Mouse (Mus musculus) liver, embryonic 12.5 days (tissue): ENCODE measurements around the gene Axin1. TPM values are rescaled to one million over a fixed set of nuclear protein-coding genes. Genes with fewer than 3 reads are reported as not detected.

Experiments used
- ATAC-seq: fragments of 200-750 bp; cut with Nextera tagmentation; 2 replicates; pipeline ENCODE4 v1.8.0; 2017; ENCODE audit warnings: moderate number of reproducible peaks, mild to moderate bottlenecking, moderate library complexity
- H3K27ac ChIP-seq: fragments of 300-500 bp; sonication (generic); 2 replicates; pipeline ENCODE4 v1.5.1; 2016; ENCODE audit warnings: mild to moderate bottlenecking
- H3K27me3 ChIP-seq: fragments of 300-500 bp; sonication (generic); replicated peaks from 2 replicates; pipeline ENCODE4 v1.6.1; 2016; ENCODE audit warnings: mild to moderate bottlenecking, moderate library complexity
- H3K36me3 ChIP-seq: fragments of 300-500 bp; sonication (generic); 2 replicates; pipeline ENCODE4 v1.6.1; 2016; ENCODE audit warnings: mild to moderate bottlenecking, moderate library complexity
- H3K4me1 ChIP-seq: fragments of 300-500 bp; sonication (generic); 2 replicates; pipeline ENCODE4 v1.6.1; 2016
- H3K4me2 ChIP-seq: fragments of 300-500 bp; sonication (generic); 2 replicates; pipeline ENCODE4 v1.6.1; 2016; ENCODE audit warnings: mild to moderate bottlenecking, moderate library complexity
- H3K4me3 ChIP-seq: fragments of 300-500 bp; sonication (generic); 2 replicates; pipeline ENCODE4 v1.5.1; 2016; ENCODE audit warnings: mild to moderate bottlenecking, moderate library complexity
- H3K9ac ChIP-seq: fragments of 300-500 bp; sonication (generic); 2 replicates; pipeline ENCODE4 v1.6.1; 2016; ENCODE audit warnings: mild to moderate bottlenecking, moderate library complexity
- H3K9me3 ChIP-seq: fragments of 300-500 bp; sonication (generic); replicated peaks from 2 replicates; pipeline ENCODE4 v1.6.1; 2016; ENCODE audit warnings: mild to moderate bottlenecking, moderate library complexity
- WGBS: fragments of 180-500 bp; shearing (Covaris S2); methylation state at CpG from one replicate; pipeline ENCODE4 v1.1.7; 2016; ENCODE audit not compliant: insufficient replicate concordance; 5-methylcytosine and 5-hydroxymethylcytosine counted together
- polyA plus RNA-seq: library from polyadenylated mRNA; unstranded; fragments of >200 nt; fragmentation: Nextera tagmentation; extraction: Ambion mirVana; gene quantifications from 2 replicates; pipeline ENCODE4 v1.2.1, GENCODE M21; 2016

The Axin1 gene
- polyA plus RNA-seq, 1 experiment from 2014 or later, result 16.4 TPM

DNA sequence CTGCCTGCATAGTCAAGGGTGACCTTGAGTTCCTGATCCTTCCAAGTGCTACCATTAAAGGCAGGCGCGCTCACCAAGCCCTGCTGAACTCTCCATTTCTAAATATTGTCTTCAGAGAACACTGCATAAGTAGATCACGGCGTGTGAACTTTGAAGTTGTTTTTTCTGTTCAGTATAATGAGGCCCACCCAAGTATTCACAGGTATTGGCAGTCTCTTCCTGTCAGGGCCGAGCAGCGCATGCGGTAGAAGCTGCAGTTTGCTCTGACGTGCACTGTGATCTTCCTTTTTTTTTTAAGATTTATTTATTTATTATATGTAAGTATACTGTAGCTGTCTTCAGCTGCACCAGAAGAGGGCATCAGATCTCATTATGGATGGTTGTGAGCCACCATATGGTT lies 95.9 kb downstream of the Axin1 start:
- no peak overlapping the region for H3K9ac ChIP-seq
- H3K4me2 ChIP-seq, result no peak overlapping the region
- 78% methylated on average over 8 of the region's 8 CpGs for WGBS
- H3K27me3 ChIP-seq, result no peaks in the 10 kb centered on the region
- 0 out of 2 replicates have a peak, but pooled peaks cover 3% of the 10 kb centered on the region for H3K36me3 ChIP-seq
- H3K4me3 ChIP-seq, result no peak overlapping the region
- ATAC-seq, result no peak
- H3K27ac ChIP-seq, result no peak overlapping the region
- peaks cover 37% of the 10 kb centered on the region for H3K4me1 ChIP-seq
- H3K9me3 ChIP-seq, result no peaks in the 10 kb centered on the region

DNA sequence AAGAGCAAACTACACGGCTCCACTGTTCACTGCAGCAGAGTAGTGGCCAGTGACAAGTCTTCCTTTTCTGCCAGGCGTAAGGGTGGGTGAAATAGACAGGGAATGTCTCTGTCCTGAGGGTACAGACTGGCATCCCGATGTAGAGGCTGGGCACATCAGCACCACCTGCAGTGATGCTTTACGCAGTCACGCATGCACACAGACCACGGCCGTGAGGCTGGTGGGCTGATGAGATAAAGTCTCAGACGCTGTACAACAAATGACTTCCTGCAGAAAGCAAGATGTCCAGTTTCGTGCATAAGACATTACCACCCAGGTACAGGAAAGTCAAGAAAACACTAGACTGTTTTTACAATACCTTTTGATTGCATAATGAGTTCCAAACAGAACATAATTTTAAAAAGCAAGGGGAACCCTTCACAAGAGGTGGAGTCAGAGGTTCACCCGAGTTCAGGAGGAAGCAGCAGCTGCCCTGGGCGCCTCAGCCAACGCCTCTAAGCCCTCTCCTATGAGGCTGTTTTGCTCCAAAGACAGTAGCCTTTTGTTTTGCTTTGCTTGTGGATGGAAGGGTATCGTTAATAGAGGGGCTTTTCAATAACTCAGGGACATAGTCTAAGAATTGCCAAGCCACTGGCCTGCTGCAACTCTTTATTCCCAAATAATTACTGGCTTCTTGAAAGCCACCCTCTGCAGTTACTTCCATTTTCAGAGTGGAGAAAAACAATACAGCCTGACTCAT lies 96.8 kb downstream of the Axin1 start:
- no peak overlapping the region for H3K4me3 ChIP-seq
- H3K27me3 ChIP-seq, result no peaks in the 10 kb centered on the region
- ATAC-seq, result no peak
- 41% methylated on average over 13 of the region's 13 CpGs for WGBS
- H3K36me3 ChIP-seq, result 0 out of 2 replicates have a peak, but pooled peaks cover 3% of the 10 kb centered on the region
- no peak overlapping the region for H3K9ac ChIP-seq
- H3K4me2 ChIP-seq, result no peak overlapping the region
- no peak overlapping the region for H3K27ac ChIP-seq
- H3K4me1 ChIP-seq, result peaks cover 46% of the 10 kb centered on the region
- no peaks in the 10 kb centered on the region for H3K9me3 ChIP-seq

DNA sequence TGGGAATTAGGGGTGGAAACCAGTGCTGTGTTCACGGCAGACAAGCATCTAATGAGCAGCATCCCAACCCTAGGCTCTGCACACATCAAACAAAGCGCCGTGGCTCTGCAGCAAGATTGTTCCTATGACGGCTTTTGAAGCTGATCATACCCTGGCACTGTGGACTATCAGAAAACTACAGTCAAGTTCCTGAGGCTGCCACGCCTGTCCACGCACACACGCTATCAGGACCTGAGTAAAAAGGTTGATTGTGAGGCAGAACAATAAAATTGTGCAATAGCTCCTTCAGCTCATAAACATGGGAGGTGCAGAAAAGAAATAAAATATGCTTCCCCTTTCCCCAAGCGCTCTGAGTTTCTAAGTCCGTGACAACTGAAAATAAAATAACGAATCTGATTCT lies 99.2 kb downstream of the Axin1 start:
- Histone ChIP-seq H3K27ac (no peak overlapping the region), H3K9ac (no peak overlapping the region), H3K27me3 (no peaks in the 10 kb centered on the region), H3K9me3 (no peaks in the 10 kb centered on the region), H3K36me3 (0 out of 2 replicates have a peak, but pooled peaks cover 2% of the 10 kb centered on the region), H3K4me1 (peaks cover 67% of the 10 kb centered on the region), H3K4me2 (0 out of 2 replicates have a peak overlapping the region, but pooled peaks have one; percentile 27), H3K4me3 (no peak overlapping the region)
- peak; percentile 40 for ATAC-seq
- 48% methylated on average over 10 of the region's 10 CpGs for WGBS

DNA sequence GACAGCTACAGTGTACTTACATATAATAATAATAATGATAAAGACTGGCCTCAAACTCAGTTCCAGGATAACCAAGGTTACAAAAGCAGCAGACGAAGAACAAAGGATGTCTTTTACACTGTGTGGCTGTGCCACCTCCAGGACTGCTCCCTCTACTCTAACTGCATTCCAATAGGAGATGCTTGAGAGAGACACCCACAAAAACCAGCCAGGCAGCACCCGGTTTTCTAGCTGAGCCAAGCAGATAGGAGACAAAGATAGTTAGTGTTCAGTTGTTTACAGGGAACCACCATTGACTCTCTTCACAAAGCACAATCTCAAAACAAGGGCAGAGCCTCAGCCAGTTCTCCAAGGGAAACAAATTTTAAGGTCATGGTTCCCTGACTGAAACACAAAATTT lies 101.1 kb downstream of the Axin1 start:
- peak overlapping the region; percentile 24 for H3K4me2 ChIP-seq
- ATAC-seq, result no peak

DNA sequence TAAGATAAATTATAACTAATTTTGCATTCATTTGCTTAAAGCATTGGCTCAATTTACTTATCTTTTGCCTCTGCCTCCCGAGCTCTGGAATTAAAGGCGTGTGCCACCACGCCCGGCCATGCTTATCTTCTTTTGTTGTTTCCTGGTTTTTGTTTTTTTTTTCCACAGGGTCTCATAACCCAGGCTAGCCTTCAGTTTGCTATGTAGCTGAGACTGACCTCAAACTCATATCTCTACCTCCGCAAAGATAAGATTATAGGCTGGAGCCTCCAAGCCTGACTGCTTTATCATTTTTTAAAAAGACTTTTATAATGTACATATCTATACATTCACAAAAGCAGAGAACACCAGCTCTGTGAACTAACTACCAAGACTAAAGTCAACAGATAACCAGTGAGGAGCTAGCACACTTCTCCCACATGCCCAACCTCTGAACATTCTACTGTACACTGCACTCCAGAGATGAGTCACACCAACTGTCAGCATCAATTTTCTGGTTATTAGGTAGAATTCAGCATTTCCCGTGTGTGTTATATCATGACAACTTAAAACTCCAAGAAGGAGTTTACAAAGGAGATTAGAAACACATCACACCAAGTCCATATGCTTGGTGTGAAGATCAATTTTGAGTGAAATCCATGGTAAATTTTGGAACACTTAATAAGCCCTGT lies 101.8 kb downstream of the Axin1 start:
- Histone ChIP-seq H3K4me3 (no peak overlapping the region), H3K4me1 (peaks cover 81% of the 10 kb centered on the region), H3K27me3 (no peaks in the 10 kb centered on the region), H3K4me2 (peak overlapping the region; percentile 24), H3K9ac (no peak overlapping the region), H3K9me3 (no peaks in the 10 kb centered on the region), H3K36me3 (no peaks in the 10 kb centered on the region), H3K27ac (peak overlapping the region; percentile 53; the same call in 1 of the 2 replicates)
- 18% methylated on average over 6 of the region's 6 CpGs for WGBS
- no peak for ATAC-seq

More for the DNA sequence above, 101.1 kb downstream of the Axin1 start:
- Histone ChIP-seq H3K36me3 (no peaks in the 10 kb centered on the region), H3K9me3 (no peaks in the 10 kb centered on the region), H3K4me3 (no peak overlapping the region), H3K4me1 (peaks cover 85% of the 10 kb centered on the region), H3K27ac (peak overlapping the region; percentile 53), H3K27me3 (no peaks in the 10 kb centered on the region), H3K9ac (no peak overlapping the region)
- 51% methylated on average over 2 of the region's 2 CpGs for WGBS

DNA sequence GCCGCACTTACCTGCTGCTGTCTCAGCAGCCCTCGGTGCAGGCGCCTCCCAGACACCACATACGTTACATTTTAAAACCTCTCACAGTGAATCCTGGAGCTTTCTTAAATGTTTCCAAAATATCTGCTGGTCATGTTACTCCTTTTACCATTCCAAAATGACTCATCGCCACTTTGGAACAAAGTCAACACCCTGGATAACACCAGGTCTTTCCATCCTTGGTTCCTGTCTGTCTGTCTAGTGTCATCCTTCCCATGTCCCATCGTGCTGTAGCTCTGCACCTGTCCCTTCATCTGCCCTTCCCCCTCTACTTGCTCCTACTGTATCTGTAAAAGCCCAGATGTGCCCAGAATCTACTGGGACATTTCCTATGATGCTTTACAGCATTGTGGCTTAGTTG lies 102.5 kb downstream of the Axin1 start:
- Histone ChIP-seq H3K27me3 (no peaks in the 10 kb centered on the region), H3K4me3 (no peak overlapping the region), H3K9ac (no peak overlapping the region), H3K9me3 (no peaks in the 10 kb centered on the region), H3K36me3 (no peaks in the 10 kb centered on the region), H3K4me1 (peaks cover 73% of the 10 kb centered on the region), H3K27ac (peak overlapping the region; percentile 53), H3K4me2 (0 out of 2 replicates have a peak overlapping the region, but pooled peaks have one; percentile 13)
- ATAC-seq, result no peak
- WGBS, result 61% methylated on average over 6 of the region's 6 CpGs

DNA sequence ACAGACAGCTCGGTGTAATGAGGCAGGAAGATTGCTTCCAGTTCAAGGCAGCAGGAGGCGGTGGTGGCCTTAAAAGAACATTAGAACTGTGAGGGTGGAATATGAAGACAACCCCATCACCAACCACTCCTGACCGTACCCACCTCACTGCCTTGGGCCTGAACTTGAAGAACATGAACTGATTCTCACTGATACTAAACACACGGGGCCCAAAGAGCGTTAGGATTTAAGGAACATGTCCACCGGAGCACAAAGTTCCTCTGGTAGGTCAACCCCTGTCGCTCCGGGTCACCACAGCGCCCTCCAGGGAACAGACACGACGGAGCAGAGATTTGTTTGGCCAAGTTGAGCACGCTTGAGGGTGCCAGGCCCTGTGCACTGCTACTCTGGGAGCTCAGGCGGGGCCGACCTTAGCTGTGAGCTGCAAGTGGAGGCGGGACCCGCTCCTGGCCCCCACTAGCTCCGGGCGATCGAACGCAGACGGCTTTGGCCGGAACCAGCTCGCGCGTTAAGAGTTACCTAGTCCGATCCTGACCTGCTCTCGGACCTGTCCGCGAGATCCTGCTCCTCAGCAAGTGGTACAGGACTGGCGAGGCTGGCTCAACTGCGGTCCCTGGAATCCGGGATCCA lies 105.1 kb downstream of the Axin1 start:
- under 1% methylated on average over 32 of the region's 32 CpGs for WGBS
- no peaks in the 10 kb centered on the region for H3K36me3 ChIP-seq
- peak overlapping the region; percentile 76 for H3K27ac ChIP-seq
- peak overlapping the region; percentile 97 for H3K4me2 ChIP-seq
- H3K4me1 ChIP-seq, result peaks cover 55% of the 10 kb centered on the region
- no peaks in the 10 kb centered on the region for H3K9me3 ChIP-seq
- H3K27me3 ChIP-seq, result 0 out of 2 replicates have a peak, but pooled peaks cover 3% of the 10 kb centered on the region
- peak overlapping the region; percentile 75 for H3K4me3 ChIP-seq
- H3K9ac ChIP-seq, result peak overlapping the region; percentile 70
- peak; percentile 72 for ATAC-seq

DNA sequence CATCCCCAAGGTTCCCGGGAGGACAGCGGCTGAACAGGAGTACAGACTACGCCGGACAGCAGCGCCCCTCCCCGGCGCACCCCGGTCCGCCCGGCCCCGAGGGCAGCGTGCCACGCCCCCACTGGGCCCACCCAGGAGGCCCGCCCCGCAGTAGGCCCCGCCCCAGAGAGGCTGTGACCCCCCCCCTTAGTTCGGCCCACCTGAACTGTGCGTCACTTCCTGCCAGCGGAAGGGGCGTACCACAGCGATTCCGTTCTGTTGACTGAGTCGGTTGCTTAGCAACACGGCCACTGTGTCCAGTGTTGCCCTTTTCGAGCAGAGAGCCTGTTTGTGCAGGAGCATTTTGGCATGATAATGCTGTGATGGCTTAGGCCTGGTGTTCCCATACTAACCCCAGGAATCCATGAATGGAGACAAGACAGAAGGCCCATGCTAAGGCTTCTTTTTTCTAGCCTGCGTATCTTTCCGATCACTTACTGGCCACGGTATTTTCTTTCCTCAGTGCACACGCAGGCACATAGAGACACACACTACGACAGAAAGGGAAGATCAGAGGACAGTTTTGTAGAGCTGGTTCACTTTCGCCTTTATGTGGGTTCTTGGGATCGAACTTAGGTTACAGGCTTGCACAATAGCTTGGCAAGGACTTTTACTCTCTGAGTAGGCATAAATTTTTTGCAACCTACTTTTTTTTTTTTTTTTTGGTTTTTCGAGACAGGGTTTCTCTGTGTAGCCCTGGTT lies 105.8 kb downstream of the Axin1 start, which contains the start of gene Fam234a:
TSS of gene Fam234a (minus strand) at position 142 of the 741 bp plus-strand sequence.
- peak within 1 kb of the TSS; percentile 70 for H3K9ac ChIP-seq
- H3K36me3 ChIP-seq, result no peaks in the 10 kb centered on the region
- peak within 1 kb of the TSS; percentile 97 for H3K4me2 ChIP-seq
- H3K9me3 ChIP-seq, result no peaks in the 10 kb centered on the region
- H3K4me1 ChIP-seq, result peaks cover 49% of the 10 kb centered on the region
- peak; percentile 94 for ATAC-seq
- 5% methylated on average over 33 of the region's 33 CpGs for WGBS
- H3K27me3 ChIP-seq, result 0 out of 2 replicates have a peak, but pooled peaks cover 3% of the 10 kb centered on the region
- H3K4me3 ChIP-seq, result peak within 1 kb of the TSS; percentile 75
- H3K27ac ChIP-seq, result peak within 1 kb of the TSS; percentile 76

Other genes with a start within 250 kb of the Axin1 start
- gene Rab40c, start 219.0 kb upstream of the Axin1 start, polyA plus RNA-seq, result 9.9 and 11.8 TPM in 2 replicates
- 161 and 171 TPM in 2 replicates for gene Pigq, start 193.8 kb upstream of the Axin1 start, polyA plus RNA-seq
- gene Nhlrc4, start 193.7 kb upstream of the Axin1 start, polyA plus RNA-seq, result 5.0 and 7.3 TPM in 2 replicates
- gene A930017K11Rik, start 186.1 kb upstream of the Axin1 start, polyA plus RNA-seq, result 0.36 and 0.49 TPM in 2 replicates
- 20.4 and 21.3 TPM in 2 replicates for gene Capn15, start 152.9 kb upstream of the Axin1 start, polyA plus RNA-seq
- gene Rab11fip3, start 69.1 kb upstream of the Axin1 start, polyA plus RNA-seq, result 4.2 and 4.3 TPM in 2 replicates
- 12.0 and 13.2 TPM in 2 replicates for gene Decr2, start 48.4 kb upstream of the Axin1 start, polyA plus RNA-seq
- gene Nme4, start 43.1 kb upstream of the Axin1 start, polyA plus RNA-seq, result 65.9 and 68.3 TPM in 2 replicates
- gene Tmem8, start 25.4 kb upstream of the Axin1 start, polyA plus RNA-seq, result 1.9 and 2.2 TPM in 2 replicates
- gene Mrpl28, start 15.2 kb upstream of the Axin1 start, polyA plus RNA-seq, result 162 and 174 TPM in 2 replicates
- gene Pdia2, start 60.4 kb downstream of the Axin1 start, polyA plus RNA-seq, result 96.4 and 96.5 TPM in 2 replicates
- 0.99 and 1.0 TPM in 2 replicates for gene Rgs11, start 64.3 kb downstream of the Axin1 start, polyA plus RNA-seq
- 36.1 and 36.9 TPM in 2 replicates for gene Arhgdig, start 69.1 kb downstream of the Axin1 start, polyA plus RNA-seq
- gene Fam234a, start 105.6 kb downstream of the Axin1 start, polyA plus RNA-seq, result 12.1 and 13.1 TPM in 2 replicates
- 59.4 and 62.6 TPM in 2 replicates for gene Luc7l, start 114.2 kb downstream of the Axin1 start, polyA plus RNA-seq